Mouse (Mus musculus): ENCODE results near the gene Krit1.
"Not testable (repeated sequence)": the region's sequence is repeated elsewhere in the genome, so short reads cannot be mapped to it uniquely, and the experiment has no call there.

The Krit1 gene

DNA sequence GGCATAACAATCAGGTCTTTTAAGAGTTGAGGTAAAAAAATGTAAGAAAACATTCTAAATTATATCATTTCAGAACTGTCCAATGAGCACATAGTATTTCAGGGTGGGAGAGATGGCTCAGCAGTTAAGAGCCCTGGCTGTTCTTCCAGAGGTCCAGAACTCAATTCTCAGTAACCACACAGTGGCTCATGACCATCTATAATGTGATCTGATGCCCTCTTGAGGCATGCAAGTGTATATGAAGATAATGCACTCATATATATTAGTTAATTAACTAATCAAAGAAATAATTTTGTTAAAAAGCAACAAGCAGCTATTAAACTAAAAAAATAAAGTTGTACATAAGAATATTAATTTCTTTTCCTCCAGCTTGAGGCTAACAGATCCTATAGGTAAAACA lies 86.2 kb downstream of the Krit1 start:
- DNase-seq (ENCODE audit: low spot score): no peak

GRCm38 (mm10) chr5:3893459-3894293 lies 90.7 kb downstream of the Krit1 start, which contains the start of gene Mterf1a:
Gene Mterf1a (minus strand): TSS chr5:3893933.
- peak; percentile 29 for DNase-seq (ENCODE audit: low spot score)

GRCm38 (mm10) chr5:3894294-3894619 lies 91.3 kb downstream of the Krit1 start:
- DNase-seq (ENCODE audit: low spot score): not testable (repeated sequence)

All from c-Kit-positive CD71-positive TER-119-positive erythroid progenitor cells, embryonic 14.5 days (primary cell).